Mouse (Mus musculus): ENCODE measurements around the gene Camk2b.
A peak's percentile ranks its signal among the peaks of the same experiment; 100 is the strongest.
"Not testable (repeated sequence)": the region's sequence is repeated elsewhere in the genome, so short reads cannot be mapped to it uniquely, and the experiment has no call there.

Camk2b gene

DNA sequence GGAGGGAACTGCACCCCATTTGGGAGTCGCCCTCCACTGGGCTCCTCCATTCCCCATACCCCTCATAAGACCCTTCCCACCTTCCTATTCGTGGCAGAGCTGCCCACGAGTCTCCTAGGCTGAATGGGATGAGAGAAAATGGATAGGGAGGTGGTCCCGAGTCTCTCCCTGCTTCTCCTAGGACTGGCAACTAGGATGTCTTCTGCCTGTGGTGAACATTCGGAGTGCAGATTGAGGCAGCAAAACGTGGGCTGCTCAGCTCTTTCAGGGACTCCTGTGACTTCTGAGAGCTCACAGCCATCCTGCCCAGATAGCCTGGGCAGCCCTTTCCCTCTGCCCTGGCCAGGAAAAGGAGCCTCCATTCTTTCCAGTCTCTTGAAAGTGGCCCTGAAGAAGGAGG, at the start of gene Camk2b:
Gene Camk2b (minus strand): TSS at position 187 of the 400 bp plus-strand sequence.
- no peak for DNase-seq

DNA sequence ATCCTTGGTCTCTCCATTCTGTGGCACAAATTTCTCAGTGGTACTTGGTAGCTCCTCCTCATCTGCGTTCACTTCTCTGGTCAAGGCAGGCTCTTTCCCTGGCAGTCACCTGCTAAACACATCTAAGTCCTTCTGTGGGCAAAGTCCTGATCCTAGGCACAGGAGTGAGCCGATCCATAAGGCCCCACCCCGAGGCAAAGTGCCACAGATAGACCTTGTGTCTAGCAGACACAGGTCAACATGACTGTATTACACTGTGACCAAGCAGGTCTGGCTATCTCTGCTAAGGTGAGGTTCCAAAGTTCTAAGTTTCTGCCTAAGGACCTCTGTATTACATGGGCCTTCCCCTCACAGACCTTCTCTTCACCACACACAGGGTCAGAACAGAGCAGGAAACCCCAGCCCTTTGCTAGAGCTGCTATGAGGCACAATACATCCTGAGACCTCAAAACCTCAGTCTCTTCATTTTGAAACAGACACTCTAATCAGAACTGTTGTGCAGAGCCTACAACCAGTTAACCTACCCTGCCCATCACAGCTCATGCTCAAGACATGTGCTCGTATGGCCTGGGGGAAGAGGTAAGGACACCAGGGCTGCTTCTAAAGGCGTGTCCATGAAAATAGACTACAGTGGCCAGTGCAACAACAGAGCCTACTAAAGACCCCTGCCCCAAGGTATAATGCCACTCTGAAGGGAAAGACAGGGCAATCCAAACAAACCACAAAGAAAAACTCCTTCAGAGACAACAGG, 45.7 kb upstream of the Camk2b start:
- DNase-seq: no peak

DNA sequence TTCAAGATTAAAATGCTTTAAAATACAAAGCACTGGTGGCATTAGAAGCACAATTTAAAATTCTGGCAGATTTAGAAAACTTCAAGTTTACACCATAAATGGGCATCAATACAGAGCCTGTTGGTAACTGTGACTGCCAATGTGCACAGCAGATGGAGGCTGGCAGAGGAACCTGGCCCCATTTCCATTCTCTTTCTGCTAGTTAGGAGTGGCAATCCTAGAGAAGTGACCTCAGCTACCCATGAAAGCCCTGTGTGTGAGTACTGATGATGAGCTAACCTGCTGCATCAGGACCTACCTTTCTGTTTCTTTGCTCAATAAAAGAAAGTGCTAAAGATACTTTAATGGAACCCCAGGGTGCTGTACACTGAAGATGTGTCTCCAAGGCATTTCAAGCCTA, 43.8 kb upstream of the Camk2b start:
- peak; percentile 76 for DNase-seq

DNA sequence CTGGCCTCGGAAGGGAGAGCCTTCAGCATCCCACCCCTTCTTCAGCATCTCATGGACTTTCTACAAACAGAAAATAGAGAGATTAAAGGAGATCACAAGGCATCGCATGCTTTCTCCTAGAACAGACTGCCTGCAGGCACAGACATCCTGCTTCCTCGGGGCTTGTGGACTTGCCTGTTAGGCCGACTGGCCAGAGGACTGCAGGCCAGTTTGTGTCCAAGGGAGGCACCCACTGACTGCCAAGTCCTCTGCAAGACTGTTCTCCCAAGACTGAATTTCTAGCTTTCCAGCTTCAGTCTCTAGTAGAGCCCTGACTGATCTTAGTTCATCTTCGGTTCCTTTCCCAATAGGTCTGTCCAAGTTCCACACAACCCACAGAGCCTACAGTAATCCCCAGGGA, 42.1 kb upstream of the Camk2b start:
- DNase-seq: no peak

DNA sequence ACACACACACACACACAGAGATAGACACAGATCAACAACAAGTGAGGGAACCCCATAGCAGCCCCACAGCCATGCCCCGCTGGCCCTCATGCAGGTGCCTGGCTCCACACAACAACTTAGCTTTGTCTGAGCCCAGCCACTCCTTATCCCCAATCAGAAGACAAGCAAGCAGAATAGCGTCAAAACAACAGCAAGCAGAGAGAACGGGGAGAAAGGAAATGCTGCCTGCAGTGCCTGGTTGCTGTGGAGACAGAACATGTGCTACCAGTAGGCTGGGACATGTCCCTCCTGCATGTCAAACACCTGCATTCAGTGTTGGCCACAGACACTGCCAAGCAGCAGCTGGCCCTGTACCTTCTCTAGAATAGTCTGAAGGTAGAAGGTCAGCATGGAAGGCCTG, 41.6 kb upstream of the Camk2b start:
- DNase-seq: no peak

DNA sequence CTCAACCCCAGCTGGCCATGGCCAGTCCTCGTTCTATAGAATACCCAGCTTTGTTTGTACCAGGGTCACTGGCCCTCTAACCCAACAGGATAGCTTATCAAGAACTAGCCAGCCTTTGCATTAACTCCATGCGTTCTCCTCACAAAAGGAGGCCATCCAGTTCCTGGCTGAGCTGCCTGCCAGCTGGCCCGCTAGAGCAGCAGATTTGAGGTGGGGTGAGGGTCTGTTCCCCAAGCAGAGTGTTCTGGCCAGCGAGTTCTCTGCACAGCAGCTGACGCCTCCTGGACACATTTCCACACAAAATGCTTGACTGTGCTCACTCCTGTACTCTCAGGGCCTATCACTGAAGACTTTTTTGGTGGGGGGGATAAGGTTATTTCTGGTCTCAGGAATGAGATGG, 38.6 kb upstream of the Camk2b start:
- no peak for DNase-seq

DNA sequence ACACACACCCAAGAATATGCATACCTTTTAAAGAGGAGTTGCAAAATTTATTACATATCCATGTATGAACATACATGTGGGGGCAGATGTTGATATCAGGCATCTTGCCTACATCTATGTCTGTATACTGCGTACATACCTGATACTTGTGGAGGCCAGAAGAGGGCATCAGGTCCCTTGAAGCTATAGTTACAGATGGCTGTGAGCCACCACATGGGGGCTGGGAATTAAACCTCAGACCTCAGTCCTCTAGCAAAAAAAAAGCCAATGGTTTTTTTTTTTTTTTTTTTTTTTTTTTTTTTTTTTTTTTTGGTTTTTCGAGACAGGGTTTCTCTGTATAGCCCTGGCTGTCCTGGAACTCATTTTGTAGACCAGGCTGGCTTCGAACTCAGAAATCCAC, 30.5 kb upstream of the Camk2b start:
- DNase-seq: not testable (repeated sequence)

DNA sequence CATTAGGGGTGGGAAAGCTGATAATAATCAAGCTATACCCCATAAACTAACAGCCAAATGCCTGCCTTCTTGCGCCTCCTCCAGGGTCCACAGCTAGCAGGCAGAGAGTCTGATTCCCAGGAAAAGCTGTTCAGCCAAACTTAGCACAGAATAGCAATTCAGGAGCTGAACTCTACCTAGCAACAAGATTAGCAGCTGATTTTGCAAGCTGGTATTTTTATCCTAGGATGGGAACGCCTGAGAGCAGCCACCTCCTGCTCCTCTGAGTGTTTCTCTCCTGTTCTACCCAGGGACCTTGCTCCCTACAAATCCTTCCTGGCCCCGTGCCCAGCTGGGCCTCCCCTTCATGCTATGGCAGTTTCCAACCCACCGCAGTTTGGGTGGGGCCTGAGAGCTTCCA, 20.8 kb upstream of the Camk2b start:
- no peak for DNase-seq

DNA sequence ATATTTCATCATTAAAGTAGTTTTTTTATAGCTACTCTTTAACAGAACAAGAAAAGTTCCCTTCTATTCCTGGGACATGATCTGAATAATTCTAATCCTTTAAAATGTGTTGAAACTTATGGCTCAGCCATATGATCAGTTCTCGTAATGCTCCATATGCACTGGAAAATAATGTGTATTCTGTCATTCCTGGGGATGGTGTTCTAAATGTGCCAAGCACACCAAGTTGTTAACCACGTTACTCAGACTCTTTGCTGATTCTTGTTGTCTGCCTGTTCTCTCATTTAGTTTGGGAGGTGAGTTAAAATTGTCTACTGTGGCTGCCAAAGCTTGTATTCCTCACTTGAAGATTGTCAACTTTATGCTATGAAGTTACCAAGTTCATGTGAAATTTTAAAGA, 12.6 kb upstream of the Camk2b start:
- DNase-seq: no peak

DNA sequence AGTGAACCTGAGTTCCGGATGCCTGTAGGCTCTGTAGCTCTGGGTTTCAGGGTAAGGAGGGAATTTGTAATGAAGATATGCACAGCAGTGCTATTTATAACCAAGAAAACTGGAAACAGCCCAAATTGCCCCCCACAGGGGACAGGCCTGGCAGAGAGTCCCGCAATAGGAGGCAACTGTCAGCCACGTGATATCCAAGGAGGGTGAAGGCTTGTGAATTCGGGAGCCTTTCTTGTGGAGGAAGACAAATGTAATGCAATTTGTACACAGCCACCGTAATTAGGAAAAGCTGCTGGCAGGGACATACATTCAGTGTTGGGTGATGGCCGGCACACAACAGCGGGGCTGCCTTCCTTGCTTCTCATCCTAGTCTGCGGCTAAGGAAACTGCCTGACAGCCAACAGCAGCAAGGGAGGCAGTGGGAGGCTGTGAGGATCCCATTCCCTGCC, 9.5 kb upstream of the Camk2b start:
- DNase-seq: peak; percentile 79

DNA sequence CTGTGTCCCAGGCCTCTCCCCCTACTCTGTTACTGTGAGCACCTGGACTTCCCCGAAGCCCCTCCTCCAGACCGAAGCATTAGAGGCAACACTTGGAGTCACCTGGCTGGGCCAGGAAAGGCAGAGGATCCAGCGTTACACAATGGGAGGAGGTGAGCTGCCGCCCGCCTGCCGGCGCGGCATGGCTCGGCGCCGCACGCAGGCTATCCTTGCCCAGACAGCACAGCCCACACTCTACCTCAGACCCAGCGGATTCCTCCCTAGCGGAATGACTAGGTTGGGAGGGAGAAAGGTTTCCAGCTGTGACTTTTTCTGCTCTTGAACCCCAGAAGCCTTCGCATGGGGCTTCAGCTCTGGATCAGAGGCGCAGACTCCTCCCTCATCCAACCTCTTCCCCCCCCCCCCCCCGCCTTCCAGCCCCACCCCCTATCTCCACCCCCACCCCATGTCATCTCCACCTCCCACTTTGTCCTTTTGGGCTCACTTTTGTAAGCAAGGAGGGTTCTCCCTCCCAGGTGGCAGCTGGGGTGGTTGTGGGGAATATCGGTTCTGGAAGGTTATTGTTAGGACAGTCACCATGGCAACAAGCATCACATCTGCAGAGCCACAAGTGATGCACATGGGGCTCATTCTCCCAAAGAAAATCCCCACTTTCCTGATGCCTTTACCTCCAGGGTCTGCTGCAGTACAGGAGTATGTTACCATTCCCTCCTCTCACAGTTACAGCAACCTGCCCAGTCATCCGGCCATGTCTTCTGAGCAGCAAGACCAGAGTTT, 2.2 kb upstream of the Camk2b start:
- DNase-seq: no peak

DNA sequence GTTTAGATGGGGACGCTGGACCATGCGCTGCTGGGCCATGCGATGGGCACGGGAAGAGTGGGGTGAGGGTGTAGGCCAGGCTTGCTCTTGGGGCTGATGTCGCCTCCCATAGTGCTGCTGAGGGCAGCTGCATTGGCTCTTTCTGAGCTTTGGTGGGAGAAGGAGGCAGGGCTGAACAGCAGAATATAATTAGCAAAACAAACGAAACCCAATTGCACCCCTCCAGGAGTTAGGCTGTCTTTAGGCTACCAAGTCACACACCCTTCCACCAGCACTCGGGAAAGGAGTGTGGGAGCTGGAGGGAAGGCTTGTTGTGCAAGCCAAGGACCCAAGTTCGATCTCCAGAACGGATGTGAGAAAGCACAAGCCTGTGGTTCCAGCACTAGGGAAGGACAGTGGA, 998 bp upstream of the Camk2b start:
- DNase-seq: no peak

DNA sequence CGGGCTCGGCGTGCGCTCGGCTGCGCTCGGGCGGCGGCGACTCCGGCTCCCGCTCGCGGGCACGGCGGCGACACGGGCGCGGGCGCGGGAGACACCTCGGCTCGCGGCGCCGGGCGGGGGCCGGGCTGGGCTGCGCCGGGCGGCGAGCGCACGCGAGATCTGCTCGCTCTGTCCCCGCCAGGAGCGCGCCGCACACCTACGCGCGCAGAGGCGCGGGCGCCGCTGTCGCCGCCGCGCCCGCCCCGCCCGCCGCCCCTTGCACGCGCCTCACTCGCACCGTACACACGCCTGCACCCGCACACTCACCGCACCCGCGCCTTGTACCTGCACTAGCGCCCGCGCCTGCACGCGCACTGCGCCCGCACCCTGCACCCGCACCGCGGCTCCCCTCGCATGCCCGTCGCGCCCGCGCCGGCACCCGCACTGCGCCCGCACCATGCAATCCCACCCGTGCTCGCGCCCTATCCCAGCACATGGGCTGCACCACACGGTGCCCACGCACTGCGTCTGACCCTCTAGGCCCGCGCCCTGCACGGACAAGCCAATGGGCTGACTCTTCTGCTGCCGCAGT, 526 bp downstream of the Camk2b start:
- peak; percentile 75 for DNase-seq

DNA sequence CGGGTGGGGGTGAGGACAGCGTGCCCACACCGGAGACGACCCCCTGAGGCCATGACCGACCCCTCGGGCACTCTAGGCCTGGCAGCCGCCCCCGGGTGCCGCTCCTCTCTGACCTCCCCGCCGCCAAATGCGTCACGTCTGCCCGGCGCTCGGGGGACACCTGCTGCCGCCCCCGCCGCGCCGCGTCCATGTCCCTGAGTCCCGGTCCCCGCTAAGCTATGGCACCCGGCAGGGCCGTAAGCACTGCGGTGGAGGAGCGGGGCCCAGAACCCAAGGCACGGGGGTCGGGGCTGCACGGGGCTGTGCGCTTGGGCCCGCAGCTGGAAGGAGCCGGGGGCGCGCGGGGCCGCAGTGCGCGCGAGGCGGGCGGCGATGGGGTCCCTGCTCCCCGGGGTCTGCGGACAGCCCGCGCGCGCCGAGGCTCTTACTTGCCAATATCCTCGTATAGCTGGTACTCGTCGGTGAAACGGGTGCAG, 1.1 kb downstream of the Camk2b start:
- DNase-seq: peak; percentile 62

DNA sequence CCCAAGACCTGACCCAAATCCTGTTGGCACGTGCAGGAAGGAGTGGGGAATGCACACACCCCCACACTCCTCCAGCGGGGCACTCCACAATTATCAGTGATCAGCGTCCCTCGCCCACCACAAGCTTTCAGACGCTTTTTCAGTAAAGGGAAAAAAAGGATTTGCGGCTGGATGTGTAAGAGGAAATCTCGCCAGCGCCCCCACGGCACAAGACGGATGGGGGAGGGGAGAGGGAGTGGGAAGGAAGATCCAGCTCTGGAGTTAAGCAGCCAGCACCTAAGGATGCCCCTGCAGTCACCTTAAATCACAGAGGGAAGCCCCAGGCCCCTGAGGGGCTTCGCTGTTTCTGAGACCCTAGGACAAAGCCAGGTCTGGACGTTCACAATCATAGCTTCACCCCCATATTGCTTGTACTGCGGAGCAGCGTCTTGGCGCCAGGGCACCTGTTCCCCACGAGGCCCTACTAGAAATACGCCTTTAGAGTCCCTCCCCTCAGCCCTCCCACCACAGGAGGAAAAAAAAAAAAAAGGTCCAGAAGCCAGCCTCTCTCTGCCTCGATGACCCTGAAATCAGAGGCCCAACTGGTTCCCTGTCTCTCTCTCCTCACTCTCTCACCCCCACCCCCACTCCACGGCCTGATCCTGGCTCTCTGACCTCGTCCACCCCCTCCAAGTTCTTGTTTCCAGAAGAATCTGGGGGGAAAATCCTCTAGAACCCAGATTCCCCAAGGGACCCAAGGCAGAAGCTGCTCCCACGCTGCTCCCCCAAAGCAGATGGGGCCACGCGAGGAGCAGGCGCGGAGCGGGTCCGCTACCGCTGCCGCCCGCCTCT, 1.7 kb downstream of the Camk2b start:
- DNase-seq: no peak

DNA sequence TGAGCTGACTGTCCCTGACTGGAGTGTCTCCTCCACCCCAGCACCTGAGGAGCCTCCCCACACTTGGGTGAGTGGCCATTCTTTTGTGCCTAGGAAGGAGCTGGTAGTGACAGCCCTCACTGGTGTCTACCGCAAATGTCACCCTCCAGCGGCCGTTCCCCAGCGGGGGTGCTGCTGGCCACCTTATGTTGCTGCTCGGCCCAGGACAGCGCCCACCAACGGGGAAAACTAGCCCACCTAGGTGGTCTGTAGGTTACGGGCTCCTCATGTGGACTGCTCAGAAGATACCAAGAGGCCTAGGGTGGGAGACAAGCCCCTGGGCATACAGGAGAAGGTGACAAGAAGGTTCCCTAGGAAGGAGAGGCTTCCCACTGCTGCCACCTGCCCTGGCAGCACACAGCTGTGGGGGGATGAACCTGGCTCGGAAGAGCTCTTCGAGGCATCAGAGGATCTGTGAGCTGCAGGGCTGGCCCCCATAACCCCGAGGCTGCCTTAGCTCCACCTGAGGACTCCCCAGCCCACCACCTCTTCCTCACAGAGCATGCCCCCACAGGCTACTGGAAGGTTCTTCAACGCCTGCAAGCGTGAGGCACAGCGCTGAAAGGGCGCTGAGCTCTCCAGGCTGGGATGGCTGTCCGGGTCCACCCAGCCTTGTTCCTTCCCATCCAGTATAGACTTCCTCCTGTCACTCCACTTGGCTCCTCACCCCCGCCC, 2.5 kb downstream of the Camk2b start:
- DNase-seq: no peak

DNA sequence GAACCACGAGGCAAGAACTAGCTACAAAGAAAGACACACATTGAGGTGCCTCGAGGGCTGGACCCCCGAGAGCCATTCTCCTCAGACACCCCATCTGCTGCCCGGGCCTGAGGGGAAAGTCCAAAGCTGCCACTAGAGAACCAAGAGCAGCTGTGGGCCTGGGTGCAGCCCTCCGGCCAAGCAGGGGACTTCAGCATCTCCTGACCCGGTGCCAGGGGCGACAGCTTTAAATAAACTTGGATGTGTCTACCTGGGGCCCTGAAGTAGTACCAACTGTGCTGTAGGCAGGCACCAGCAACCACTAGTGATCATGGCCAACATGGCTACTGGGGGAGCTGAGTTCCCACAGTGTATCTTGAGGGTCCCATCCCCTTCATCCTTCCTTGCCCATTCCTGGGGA, 3.1 kb downstream of the Camk2b start:
- no peak for DNase-seq

DNA sequence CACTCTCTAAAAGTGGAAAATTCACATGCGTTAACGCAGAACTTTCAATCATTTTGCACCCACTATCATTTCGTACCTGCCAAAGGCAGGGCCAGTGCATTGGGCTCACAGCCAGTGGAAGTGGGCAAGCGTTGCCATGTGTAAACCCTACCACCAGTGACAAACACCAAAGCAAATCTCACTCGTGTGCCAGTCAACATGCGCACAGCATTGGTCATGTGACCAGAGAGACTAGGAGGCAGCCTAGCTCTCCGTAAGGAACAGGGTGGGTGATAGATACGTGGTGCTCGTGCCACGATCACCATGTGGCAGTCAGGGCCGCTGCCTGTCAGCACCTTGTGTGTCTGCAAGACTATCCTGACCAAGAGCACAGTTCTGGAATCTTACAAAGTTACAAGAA, 3.8 kb downstream of the Camk2b start:
- DNase-seq: no peak

DNA sequence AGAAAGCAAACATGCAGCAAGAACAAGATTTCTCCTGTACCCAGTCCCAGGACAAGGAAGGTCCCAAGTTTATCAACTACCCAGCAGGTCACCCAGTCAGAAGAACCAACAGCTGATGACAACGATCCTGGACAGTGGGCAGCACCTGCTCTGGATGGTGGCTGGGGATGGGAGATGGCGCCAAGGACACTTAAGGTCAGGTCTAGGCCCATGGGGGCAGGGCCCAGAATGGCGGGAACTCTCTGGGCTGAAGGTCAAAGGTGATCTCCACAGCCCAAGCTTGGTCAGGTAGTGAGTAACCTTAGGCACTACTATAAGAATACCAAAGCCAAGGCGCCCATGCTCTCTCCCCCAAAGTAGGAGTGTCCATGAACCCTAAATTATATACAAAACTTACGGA, 4.3 kb downstream of the Camk2b start:
- DNase-seq: no peak

DNA sequence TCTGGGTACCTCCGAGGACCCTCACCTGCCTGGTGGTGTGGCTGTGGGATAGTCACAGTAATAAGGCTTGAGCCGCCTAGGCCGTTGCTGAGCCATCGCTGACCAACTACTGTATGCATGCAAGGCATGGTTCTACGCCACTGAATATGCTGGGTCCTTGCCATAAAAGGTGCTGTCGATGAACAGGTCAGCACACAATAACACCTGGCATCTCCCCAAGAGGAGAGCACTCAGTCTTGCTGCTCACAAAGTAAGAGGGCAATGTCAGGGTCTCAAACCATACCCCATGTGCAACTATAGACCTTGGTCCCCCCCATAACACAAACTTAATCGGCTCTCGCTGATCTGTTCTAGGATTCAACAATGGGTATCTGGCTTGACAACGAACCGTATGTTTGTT, 7.0 kb downstream of the Camk2b start:
- no peak for DNase-seq

DNA sequence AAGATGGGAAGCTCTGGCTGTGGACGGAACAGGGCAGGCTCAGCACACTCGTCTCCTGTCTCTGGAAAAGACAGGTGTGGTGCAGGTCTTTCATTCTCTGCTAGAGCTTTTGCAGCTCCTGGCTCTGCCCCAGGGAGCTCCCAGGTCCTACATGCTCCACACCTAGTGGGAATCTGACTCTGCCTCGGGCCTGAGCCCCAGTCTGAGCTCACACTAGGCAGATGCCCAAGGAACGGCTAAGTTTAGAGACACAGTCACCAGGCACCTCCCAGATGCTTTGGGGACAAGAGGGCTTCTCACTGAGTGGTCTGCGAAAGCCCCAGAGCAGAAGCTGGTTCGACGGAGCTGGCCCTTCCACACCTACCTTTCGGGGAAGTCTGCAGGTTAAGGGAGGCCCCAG, 12.8 kb downstream of the Camk2b start:
- DNase-seq: no peak

DNA sequence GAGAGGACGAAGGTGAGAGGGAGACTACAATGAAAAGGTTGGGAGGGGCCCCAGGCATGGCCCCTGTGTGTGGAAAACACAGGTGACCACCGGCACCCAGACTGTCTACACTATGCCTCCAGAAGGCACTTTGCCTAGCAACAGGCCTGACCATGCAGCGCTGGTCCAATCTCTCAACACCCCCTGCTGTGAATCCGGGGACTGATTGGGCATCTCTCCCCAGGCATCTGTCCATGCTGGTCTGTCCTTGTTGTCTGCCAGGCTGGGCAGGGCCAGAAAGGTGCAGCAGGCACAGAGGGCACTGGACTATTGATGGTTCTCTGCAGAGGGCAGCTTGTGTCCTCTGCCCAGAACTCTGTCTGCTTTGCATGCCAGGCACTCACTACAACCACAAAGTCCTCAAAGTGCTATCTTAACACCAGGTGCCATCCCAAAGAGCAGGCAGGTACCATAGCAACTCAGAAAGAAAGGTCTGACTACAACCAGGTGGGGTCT, 16.0 kb downstream of the Camk2b start:
- no peak for DNase-seq
